Mouse (Mus musculus) gastrocnemius, adult 2 months (tissue): ENCODE measurements around the gene Bbx. TPM values are rescaled to one million over a fixed set of nuclear protein-coding genes. Genes with fewer than 3 reads are reported as not detected.

ENCODE experiments used
- DNase-seq: peaks from one replicate; pipeline ENCODE4 v3.0.0; 2022
- H3K27ac ChIP-seq: fragments of 200-600 bp; 2 replicates; pipeline ENCODE4 v1.8.1; 2022; ENCODE audit warnings: mild to moderate bottlenecking
- H3K4me3 ChIP-seq: fragments of 200-600 bp; 2 replicates; pipeline ENCODE4 v1.8.1; 2022; ENCODE audit warnings: mild to moderate bottlenecking, moderate library complexity
- CTCF ChIP-seq: fragments of 200-600 bp; IDR thresholded peaks from 2 replicates; pipeline ENCODE4 v1.8.1; 2022; ENCODE audit warnings: antibody characterized with exemption, mild to moderate bottlenecking, moderate library complexity
- intact Hi-C: fragments of 180-260 bp; cut with DNase I; formaldehyde crosslinking; loops from one replicate; pipeline ENCODE4 v1.15.1; 2025
- total RNA-seq, 2 experiments: library from RNA; stranded (reverse); gene quantifications; 2 replicates each; pipeline ENCODE4 v1.2.3; 2021

The Bbx gene
- total RNA-seq, 2 experiments from 2014 or later: 6.8 to 10.7 TPM

- no peak overlapping the region for H3K27ac ChIP-seq
Observed at GRCm38 (mm10) chr16:50360631-50361030, 71.6 kb downstream of the Bbx start.

GRCm38 (mm10) chr16:50329684-50330083 is 102.5 kb downstream of the Bbx start:
- TF ChIP-seq CTCF: no peak
- DNase-seq: no peak
- Histone ChIP-seq H3K27ac (no peak overlapping the region), H3K4me3 (no peak overlapping the region)
- intact Hi-C loops: no loop called here

More at GRCm38 (mm10) chr16:50360631-50361030, 71.6 kb downstream of the Bbx start:
- no peak for DNase-seq
- no peak for TF ChIP-seq CTCF
- intact Hi-C loops: loop anchor here (5.0 kb wide), 1 partner anchor 72 kb away; the partner anchor contains the start of gene Bbx
- no peak overlapping the region for H3K4me3 ChIP-seq

- TF ChIP-seq CTCF: no peak
- no peak overlapping the region for H3K27ac ChIP-seq
- no peak for DNase-seq
- no peak overlapping the region for H3K4me3 ChIP-seq
- intact Hi-C loops: no loop called here
Observed at GRCm38 (mm10) chr16:50324746-50325145, 107.4 kb downstream of the Bbx start.

GRCm38 (mm10) chr16:50324292-50324691 is 107.9 kb downstream of the Bbx start:
- TF ChIP-seq CTCF: no peak
- intact Hi-C loops: no loop called here
- Histone ChIP-seq H3K27ac (no peak overlapping the region), H3K4me3 (no peak overlapping the region)
- no peak for DNase-seq

GRCm38 (mm10) chr16:50321368-50321767 is 110.8 kb downstream of the Bbx start:
- H3K4me3 ChIP-seq: no peak overlapping the region
- TF ChIP-seq CTCF: peak; percentile 50
- DNase-seq: no peak
- intact Hi-C loops: no loop called here
- no peak overlapping the region for H3K27ac ChIP-seq

GRCm38 (mm10) chr16:50318255-50318654 is 113.9 kb downstream of the Bbx start:
- intact Hi-C loops: no loop called here
- Histone ChIP-seq H3K4me3 (no peak overlapping the region), H3K27ac (no peak overlapping the region)
- no peak for DNase-seq
- no peak for TF ChIP-seq CTCF

GRCm38 (mm10) chr16:50315349-50315969 is 116.7 kb downstream of the Bbx start:
- no peak for DNase-seq
- Histone ChIP-seq H3K4me3 (no peak overlapping the region), H3K27ac (no peak overlapping the region)
- TF ChIP-seq CTCF: no peak
- intact Hi-C loops: no loop called here

- H3K4me3 ChIP-seq: no peak overlapping the region
- intact Hi-C loops: no loop called here
- DNase-seq: no peak
- no peak overlapping the region for H3K27ac ChIP-seq
- TF ChIP-seq CTCF: no peak
Observed at GRCm38 (mm10) chr16:50311588-50311987, 120.6 kb downstream of the Bbx start.

- Histone ChIP-seq H3K27ac (peak overlapping the region; percentile 9), H3K4me3 (peak overlapping the region; percentile 40)
- intact Hi-C loops: loop anchor here (5.0 kb wide), 1 partner anchor 57 kb away; no protein-coding TSS in a partner anchor
Observed at GRCm38 (mm10) chr16:50309411-50310042, 122.7 kb downstream of the Bbx start.

GRCm38 (mm10) chr16:50308256-50308655 is 123.9 kb downstream of the Bbx start:
- Histone ChIP-seq H3K4me3 (no peak overlapping the region), H3K27ac (no peak overlapping the region)
- intact Hi-C loops: loop anchor here (5.0 kb wide), 1 partner anchor 56 kb away; no protein-coding TSS in a partner anchor
- no peak for DNase-seq
- no peak for TF ChIP-seq CTCF

More at GRCm38 (mm10) chr16:50309411-50310042, 122.7 kb downstream of the Bbx start:
- TF ChIP-seq CTCF: no peak
- DNase-seq: peak; percentile 93

- H3K4me3 ChIP-seq: no peak overlapping the region
- DNase-seq: no peak
- intact Hi-C loops: loop anchor here (5.0 kb wide), 1 partner anchor 55 kb away; no protein-coding TSS in a partner anchor
- TF ChIP-seq CTCF: no peak
- H3K27ac ChIP-seq: no peak overlapping the region
Observed at GRCm38 (mm10) chr16:50307231-50307630, 125.0 kb downstream of the Bbx start.

- DNase-seq: no peak
Observed at GRCm38 (mm10) chr16:50306727-50307126, 125.5 kb downstream of the Bbx start.

GRCm38 (mm10) chr16:50305156-50305555 is 127.0 kb downstream of the Bbx start:
- Histone ChIP-seq H3K27ac (no peak overlapping the region), H3K4me3 (no peak overlapping the region)
- DNase-seq: no peak
- intact Hi-C loops: loop anchor here (5.0 kb wide), 1 partner anchor 53 kb away; no protein-coding TSS in a partner anchor
- no peak for TF ChIP-seq CTCF

More at GRCm38 (mm10) chr16:50306727-50307126, 125.5 kb downstream of the Bbx start:
- peak; percentile 58 for TF ChIP-seq CTCF
- Histone ChIP-seq H3K27ac (no peak overlapping the region), H3K4me3 (no peak overlapping the region)
- intact Hi-C loops: loop anchor here (5.0 kb wide), 1 partner anchor 54 kb away; no protein-coding TSS in a partner anchor
